Mouse (Mus musculus): ENCODE measurements at regions not wholly inside any gene's neighbourhood (a gene's known extent, or its start where the extent isn't known, plus 50 kb on each side); places are given as distances from the start of the nearest gene placed in this dataset.
A peak's percentile ranks its signal among the peaks of the same experiment; 100 is the strongest.

DNA sequence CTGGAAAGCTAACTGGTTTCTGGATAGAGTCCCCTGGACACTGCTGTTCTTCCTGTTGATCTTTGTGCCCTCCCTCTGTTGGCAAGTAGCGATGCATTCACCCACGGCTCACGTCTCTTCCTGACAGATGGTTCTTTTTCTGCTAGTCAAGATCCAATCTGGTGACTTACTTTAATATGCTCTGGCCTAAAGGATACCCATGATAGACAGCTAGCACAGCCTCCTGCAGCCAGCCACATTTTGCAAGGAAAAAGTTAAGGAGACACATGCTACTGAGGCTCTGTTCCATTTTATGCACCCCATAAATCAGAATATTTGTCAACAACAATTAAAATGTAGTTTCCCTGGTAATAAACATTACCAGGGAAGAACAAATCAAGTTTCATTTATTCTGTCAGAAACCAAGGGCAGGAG is 410.3 kb upstream of the Tmpo start:
- DNase-seq (ENCODE audit: low spot score in 2 of 2), result no peak

DNA sequence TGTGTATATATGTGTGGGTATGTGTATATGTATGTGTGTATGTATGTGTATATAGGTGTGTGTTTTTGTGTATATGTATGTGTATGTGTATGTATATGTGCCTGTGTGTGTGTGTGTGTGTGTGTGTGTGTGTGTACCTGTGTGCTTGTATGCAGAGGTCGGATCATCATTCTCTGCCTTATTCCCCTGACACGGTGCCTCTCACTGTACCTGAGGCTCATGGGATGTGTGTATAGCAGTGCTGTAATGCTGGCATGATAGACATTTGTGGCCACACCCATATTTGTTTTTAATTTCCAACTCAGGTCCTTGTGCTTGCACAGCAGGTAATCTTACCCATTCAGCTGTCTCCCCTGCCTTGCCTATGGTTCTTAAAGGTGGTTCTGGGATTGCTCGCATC is 402.1 kb upstream of the Tmpo start:
- DNase-seq (ENCODE audit: low spot score in 2 of 2), result no peak

DNA sequence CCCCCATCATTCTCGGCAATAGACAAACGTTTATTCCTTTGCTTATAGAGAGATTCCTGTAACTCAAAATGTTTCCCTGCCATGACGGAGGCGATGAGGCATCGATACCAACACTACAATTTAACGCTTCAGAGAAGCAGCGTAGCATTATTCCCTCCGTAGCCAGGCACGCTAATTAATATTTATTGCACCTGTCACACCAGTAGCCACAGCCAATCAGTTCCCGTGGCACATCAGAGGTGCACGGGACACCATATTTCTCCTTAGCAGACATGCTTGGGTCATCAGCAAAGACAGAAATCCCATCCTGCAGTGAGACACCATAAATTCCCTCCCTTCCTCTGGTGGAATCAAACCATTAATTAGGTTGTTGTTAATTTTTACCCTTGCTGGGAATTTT is 399.8 kb upstream of the Tmpo start:
- no peak for DNase-seq (ENCODE audit: low spot score in 2 of 2)

DNA sequence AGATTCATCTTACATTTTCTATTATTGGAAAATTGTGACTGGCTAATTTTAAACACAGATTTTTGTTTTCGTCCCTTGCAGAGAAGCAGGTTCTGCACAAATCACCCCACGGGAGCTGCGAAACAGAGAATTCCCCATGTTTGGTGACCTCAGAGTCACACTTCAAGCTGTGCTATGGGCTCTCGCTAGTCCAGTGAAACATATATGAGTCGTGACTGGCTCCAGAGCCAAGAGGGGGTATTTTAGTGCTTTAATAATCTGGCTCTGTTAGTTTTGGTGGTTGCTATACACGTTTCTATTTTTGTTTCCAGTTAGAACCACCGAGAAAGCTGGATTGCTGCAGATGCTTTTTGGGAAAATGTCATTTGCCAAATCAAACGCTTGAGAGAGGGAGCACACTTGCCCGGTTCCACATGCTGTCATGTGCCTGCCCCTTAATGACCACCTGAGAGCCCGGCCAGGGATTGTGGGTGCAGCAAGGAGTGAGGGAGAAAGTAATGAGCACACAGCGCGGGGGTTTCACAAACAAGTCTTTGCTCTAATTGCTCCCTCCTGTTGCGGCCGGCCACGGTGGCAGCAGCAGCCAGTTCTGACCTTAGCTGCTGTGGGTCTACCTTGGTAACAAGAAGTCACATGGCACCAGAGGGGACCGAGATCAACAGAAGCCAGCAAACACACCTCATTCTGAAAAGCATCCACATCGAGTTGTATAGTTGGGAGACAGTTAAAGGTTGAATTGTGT is 394.4 kb upstream of the Tmpo start:
- DNase-seq (ENCODE audit: low spot score in 2 of 2), result peak in 1 of 2 experiments; percentile 6

DNA sequence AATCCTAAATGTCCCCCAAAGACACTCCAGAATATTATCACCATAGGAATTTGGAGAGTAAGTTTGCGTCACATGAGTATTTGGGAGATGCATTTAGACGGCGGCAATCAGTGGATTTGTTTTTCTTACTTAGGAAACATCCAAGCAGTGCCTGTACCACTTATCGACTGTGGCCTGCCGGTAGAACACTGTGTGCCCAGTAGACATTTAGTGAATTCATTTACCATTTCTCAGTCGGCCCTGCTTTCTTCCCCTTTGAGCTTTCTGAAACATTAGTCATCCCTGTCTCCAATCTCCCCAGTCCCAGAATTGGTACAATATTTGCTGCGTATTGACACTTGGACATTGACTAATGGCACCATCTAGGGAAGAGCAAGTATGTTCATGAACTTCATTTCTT is 391.7 kb upstream of the Tmpo start:
- no peak for DNase-seq (ENCODE audit: low spot score in 2 of 2)

DNA sequence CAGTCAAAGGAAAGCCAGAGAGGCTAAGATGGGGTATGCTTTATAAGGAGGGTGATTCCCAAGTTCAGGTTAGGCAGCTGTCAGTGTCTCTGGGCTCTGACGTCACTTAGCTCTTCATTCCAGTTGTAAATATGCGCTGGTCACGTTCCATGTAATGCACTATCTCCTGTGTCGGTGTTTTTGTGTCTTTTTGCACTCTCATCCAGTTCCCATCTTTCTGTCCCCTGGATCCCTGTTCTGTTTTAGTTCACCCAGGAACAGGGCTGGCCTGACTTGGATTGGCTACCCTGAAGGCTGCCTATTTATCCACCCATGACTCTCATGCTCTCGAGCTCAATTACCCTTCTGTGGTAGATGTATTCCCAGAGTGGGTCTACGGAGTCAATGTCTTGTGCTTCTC is 387.9 kb upstream of the Tmpo start:
- DNase-seq (ENCODE audit: low spot score in 2 of 2), result no peak

DNA sequence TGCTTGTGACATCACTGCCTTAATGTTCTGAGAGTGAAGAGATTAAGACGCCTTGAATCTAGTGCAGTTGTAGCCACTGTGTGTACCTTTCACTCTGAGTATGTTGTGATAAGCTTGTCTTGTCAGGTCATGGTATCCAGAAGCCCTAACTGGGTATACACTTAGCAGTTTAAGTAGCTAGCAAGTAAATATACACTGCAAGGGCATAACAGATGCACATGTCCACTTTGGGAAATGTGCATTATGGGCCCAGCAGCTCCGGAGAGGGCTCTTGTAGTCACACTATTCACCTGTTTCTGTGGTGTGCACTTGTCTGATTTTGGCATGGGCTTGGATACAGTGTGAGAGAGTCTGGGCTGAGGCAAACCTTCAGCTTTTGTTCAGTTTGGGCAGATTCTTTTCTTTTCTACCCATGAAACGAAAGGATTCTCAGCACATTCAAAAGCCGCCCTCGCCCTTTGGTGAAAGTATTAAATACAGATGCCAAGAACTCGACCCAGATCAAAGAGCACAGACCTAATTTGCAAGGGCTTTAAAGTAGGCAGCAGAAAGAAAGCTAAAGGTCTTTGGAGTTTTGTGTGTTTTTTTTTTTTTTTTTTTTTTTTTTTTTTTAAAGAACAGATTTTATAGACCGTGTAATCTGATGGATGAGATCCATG is 385.1 kb upstream of the Tmpo start:
- DNase-seq (ENCODE audit: low spot score in 2 of 2), result no peak

DNA sequence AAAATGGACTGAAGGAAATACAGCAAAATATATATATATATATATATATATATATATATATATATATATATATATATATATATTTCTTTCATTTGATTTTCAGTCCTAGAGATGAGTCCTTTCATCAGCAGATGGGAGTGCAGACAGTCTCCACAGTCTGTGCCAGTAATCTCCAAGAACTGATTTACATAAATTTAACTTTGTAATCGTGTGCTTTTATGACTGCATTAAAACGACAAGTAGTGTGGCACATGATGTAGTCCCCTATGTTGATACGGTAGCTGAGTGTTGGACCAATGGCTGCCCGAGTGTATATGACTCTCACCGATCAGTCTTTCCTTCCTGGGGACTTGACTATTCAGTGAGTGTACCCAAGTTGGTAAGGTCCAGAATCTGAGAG is 378.2 kb upstream of the Tmpo start:
- no peak for DNase-seq (ENCODE audit: low spot score in 2 of 2)

DNA sequence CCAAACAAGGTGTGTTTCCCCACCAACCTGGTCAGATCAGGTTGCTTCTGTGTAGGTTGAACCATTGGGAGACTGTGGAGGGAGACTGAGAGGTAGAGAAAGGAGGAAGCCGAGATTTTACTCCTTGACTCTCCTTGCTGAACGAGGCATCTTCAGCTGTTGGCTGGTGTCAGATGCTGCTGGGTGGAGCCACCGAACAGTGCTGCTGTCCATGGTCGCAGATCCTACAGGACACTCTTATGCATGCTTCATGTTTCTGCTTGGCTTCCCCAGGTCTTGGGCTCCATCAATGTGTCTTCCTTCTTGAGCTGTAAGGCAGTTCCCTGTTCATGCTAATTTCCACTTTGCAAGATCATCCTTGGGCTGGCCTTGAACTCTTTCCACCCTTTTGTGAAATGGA is 367.0 kb upstream of the Tmpo start:
- DNase-seq (ENCODE audit: low spot score in 2 of 2), result no peak

DNA sequence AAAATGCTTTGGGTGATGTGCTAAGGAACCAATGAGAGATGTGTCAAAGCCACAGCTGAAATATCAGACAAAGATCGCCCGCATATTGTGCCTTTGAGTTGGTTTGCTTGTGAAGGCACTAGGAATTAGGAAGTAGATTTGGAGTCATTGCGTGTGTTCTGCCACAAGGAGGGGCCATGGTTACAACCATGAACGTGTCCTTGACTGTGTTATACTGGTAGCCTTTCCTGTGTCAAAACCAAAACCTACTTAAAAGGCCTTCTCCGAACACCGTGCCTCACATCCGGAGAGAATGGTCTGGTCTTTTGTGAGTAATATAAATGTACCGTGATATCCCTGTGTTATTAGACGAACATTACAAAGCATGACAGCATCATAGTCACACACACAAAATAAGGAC is 365.0 kb upstream of the Tmpo start:
- DNase-seq (ENCODE audit: low spot score in 2 of 2), result peak; percentile 30 to 59

DNA sequence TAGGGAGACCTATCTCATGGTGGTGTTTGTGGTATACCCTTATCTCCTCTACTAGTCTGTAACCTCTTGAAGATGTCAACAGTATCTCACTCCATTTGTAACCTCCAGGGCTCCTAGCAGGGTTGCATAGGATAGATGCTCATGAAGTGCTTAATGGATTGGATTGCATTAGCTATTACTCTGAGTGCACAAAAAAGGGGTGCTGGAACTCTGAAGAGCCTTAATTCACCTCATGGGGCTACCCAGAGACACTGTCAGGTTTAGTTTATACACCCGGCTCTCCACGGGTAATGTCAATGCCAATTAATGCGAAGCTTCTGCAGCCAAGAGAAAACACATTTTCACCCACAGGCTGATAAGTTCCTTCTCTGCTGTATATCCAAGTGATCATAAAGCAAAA is 364.3 kb upstream of the Tmpo start:
- DNase-seq (ENCODE audit: low spot score in 2 of 2), result no peak

DNA sequence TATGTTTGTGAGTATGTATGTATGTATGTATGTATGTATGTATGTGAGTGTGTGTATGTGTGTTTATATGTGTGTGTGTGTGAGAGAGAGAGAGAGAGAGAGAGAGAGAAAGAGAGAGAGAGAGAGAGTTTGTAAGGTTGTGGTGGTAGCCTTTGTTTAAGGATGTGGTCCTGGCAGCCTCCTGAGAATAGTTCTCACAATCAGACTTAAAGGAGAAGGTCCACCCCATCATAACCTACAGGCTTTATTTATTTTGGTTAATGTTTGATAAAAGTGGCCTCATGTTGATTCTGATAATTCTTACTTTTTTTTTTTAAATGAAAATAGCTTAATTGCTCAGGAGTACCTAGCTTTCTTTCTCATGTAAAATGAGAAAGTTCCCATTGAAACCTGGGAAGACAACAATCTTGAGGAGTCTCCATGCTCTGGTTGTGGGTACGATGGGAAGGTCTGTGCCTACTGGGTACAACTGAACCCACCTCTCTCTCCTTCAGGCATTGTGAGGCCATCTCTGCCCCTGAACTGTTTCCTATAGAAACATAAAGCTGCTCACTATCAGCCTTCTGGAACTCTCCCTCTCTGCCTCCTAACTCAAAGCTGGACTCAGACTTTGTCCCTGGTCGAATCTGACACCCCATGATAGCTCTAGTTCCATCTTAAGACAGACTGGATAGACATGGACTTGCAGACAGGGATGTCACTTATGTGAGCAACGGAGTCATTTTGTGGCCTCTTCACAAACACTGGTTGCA is 362.2 kb upstream of the Tmpo start:
- DNase-seq (ENCODE audit: low spot score in 2 of 2), result no peak

DNA sequence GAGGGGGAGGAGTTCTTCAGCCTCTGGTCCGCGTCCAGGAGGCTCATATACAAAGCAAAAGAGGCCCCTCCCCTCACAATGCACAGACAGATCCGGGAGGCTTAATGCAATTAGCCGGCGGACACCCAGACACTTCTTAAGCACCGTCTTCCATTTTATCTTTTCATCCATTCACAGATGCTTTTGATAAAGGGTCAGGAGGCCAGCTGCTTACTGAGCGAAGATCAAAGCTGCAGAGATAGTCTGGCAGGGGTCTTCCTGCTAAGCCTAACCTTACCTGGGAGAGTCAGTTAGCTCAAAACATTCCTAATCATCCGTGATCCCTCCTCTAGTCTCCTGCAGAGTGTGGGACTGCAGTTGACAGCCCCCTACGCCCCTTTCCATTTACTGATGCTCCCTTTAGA is 361.1 kb upstream of the Tmpo start:
- DNase-seq (ENCODE audit: low spot score in 2 of 2), result no peak

DNA sequence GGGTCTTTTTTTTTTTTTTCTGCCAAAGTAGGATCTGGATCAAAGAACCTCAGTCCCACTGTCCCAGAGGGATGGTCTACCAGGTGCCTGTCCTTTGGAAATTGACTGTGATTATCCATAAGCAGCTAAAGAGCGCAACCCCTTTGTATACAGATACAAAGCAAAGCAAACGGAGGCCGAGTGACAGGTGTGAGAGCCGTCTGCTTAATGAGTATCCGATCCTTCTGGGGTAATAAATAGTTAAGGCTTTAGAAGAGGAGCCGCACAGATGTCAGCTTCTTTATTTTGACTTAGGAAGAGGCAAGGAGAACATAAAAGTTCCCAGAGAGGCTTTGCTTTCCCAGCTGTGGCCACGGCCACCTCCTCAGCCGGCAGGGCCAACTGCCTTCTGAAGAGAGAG is 356.1 kb upstream of the Tmpo start:
- no peak for DNase-seq (ENCODE audit: low spot score in 2 of 2)

DNA sequence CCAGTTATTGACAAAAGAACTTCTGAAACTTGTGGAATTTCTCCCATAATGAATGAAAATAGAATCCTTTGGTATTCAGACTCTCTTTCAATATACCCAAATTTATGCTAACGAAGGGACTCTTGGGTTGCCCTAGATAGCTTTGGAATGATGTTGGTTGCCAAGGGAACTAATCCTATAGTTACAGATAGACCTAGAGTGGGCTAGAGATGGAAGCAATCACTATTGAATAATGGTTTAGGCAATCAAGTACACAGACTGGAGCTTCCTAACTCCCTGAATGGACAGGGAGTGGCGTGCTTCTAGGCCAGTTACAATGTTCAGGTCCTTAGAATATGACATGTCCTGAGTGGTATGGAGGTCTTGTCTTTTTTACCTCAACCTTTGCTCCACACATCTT is 354.3 kb upstream of the Tmpo start:
- DNase-seq (ENCODE audit: low spot score in 2 of 2), result no peak

DNA sequence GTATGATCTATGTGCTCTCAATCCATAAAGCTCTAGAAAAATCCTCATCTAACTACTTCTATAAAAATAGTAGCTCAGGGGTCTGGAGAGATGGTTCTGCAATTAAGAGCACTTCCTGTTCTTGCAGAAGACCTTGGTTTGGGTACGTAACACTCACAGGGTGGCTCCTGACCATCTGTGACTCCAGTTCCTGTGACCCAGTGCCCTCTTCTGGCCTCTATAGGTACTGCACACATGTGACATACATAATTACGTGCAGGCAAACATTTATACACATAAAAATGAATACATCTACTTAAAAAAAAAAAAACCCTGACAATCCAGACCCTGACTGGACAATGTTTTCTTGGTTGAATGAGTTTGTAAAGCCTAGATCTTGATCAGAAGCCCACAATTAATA is 347.2 kb upstream of the Tmpo start:
- no peak for DNase-seq (ENCODE audit: low spot score in 2 of 2)

DNA sequence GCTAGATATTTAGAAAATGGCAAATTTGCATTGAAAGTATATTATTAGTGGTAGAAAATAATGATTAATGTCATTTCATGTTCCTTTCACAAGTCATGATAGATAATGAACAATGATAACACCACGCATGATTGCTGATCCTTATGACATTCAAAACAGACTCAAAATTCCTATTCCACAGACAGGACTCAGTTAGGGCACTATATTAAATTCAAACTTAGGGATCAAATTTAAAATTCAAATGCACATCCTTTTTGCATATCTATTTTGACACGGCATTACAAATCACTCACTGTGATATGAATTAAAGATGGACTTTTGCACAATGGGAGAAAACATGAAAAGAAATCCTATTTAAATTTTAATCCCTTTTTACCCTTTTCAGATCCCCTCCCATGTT is 340.1 kb upstream of the Tmpo start:
- DNase-seq (ENCODE audit: low spot score in 2 of 2), result no peak

DNA sequence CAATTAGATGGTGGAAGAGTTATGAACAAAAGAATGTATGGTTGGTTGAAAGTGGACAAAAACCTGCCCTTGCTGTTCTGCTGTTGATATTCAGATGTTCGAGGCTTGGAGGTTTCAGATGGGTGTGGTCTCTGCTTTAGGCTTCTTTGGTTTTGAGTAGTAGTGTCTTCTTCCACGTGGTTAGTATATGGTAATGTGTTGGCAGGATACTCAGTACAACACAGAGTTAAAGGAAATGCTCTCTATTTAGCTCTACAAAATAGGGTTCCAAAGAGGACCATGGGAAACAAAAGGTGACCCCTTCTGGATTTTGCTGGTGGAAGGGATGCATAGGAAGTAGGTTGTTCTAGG is 333.9 kb upstream of the Tmpo start:
- no peak for DNase-seq (ENCODE audit: low spot score in 2 of 2)

DNA sequence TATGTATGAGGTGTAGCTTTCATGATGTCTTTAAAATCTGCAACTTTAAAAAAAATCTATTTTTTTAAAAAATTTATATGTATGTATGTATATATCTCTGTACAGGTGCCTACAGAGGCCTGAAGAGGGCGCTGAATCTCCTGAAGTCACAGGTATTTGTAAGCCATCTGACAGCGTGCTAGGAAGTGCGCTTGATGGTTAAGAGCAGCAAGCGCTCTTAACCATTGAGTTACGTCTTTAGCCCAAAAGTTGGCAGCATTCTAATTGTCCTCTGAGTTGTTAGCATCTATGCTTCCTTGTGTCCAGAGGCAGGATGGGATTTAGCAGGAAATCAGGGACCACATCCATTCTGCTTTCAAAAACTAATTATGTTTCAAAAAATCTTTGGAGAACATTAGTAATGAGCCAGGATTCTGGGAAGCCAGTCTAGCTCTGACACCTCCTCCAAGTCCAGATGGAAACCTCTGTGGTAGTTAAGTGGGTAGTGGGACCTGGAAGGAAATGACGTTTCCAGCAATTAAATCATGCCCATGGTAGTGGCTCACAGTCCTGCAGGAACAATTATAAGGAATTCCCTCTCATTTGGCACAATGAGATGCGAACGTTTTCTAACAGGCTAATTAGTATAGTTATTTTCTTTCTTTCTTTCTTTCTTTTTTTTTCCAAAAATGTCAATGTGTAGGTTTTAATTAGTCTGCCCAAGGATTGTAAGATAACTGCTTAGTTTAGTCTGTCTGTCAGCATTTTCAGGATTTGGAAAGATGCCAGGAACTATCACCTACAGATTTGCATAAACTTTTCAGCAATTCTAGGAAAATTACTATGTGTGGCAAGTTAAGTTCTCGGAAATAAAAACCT is 333.3 kb upstream of the Tmpo start:
- DNase-seq (ENCODE audit: low spot score in 2 of 2), result no peak

DNA sequence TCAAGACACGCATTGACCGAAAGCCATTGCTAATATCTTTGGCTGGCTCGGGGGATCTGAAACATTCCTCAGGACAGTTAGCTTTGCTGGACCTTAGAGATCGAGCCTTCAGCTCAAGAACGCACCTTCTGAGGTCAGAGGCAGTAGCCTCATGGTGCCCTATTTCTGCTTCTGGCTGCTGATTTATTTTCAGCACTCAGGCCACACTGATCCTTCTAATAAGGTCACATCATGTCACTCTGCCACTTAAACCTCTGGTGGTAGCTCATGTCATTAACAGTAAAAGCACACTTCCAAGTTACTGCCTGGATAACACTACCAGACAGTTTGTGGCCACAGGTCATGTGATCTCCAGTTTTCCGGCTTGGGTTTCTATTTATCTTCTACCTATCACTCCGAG is 325.9 kb upstream of the Tmpo start:
- DNase-seq (ENCODE audit: low spot score in 2 of 2), result no peak

DNA sequence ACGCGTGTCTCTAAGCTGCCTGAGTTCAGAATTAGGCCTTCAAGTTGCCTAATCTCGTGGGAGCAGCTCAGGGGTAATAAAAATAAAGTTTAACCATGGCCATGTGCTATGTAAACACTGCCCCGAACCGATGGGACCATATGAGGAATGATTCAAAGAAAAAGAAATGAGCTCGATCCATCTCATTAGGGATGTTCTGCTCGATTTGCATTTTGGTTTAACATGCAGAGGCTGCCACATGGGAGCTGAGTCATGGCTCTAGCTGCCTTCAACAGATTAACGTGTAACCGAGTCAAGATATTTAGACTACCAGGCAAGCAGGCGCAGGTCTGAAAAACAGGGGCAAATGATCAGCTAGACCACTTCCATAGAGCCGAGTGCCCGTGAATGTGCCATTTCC is 323.8 kb upstream of the Tmpo start:
- DNase-seq (ENCODE audit: low spot score in 2 of 2), result no peak

DNA sequence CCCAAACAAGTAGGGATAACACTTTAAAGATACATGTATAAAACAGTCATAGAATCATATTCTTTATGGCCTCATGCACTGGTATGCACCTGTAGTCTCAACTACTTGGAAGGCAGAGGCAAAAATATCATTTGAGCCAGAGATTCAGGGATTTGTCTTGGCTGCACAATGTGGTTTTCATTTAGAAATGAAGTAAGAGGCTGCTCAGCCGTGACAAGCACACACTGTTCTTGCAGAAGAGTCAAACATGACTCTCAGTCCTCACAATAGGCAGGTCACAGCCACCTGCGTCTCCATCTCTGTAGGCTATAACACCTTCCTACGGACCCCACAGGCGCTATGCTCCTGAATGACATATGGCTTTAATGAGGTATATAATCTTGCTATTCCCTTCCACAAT is 317.4 kb upstream of the Tmpo start:
- no peak for DNase-seq (ENCODE audit: low spot score in 2 of 2)

Measured in frontal cortex, postnatal 10 days (tissue).